Mouse (Mus musculus): Measurements from ENCODE around the gene Lasp1. TPM values are rescaled to one million over a fixed set of nuclear protein-coding genes. Genes with fewer than 3 reads are reported as not detected.

The Lasp1 gene
- polyA plus RNA-seq (2014; fragmentation: Nextera tagmentation; extraction: Ambion mirVana): 110 and 123 TPM in 2 replicates

DNA sequence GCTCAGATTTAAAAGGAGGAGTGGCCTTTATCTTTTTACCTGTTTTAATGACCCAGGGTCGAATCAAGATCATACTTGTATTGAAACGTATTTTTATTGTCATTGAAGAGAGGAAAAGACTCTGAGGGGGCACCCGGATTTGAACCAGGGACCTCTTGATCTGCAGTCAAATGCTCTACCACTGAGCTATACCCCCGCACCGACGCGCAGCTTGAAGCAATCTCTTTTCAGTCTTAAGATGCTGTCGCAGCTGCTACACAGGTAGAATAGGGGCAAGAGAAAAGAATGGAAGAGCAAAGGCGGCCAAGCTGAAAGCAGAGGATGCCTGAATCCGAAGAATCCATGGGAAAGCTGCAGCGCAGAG is at the start of gene Lasp1:
Gene Lasp1, plus strand, starts transcription at position 219 of the 364 bp plus-strand sequence.
- 0% methylated on average over 11 of the region's 11 CpGs for WGBS
- Histone ChIP-seq H3K4me3 (ENCODE audit: low read depth, low read length) (peak within 1 kb of the TSS; percentile 92), H3K9ac (peak within 1 kb of the TSS; percentile 93), H3K27ac (ENCODE audit: low read depth) (peak within 1 kb of the TSS; percentile 96), H3K27me3 (ENCODE audit: insufficient read depth, low read length) (no peaks in the 10 kb centered on the region), H3K9me3 (ENCODE audit: low read depth, low read length) (no peaks in the 10 kb centered on the region), H3K4me2 (peak within 1 kb of the TSS; percentile 78), H3K4me1 (ENCODE audit: insufficient read depth) (peaks cover 16% of the 10 kb centered on the region), H3K36me3 (ENCODE audit: insufficient read depth) (peaks cover 3% of the 10 kb centered on the region; the same call in 1 of the 2 replicates)
- no peak for TF ChIP-seq CTCF (IDR thresholded peaks at IDR 0.05; ENCODE audit: low read depth)
- peak; percentile 33 for ATAC-seq (ENCODE audit: insufficient read depth)
- DNase-seq: peak; percentile 94

GRCm38 (mm10) chr11:97753277-97753676 is 45.5 kb upstream of the Lasp1 start:
- no peak overlapping the region for H3K9ac ChIP-seq
- no peaks in the 10 kb centered on the region for H3K27me3 ChIP-seq (ENCODE audit: insufficient read depth, low read length)
- H3K36me3 ChIP-seq (ENCODE audit: insufficient read depth): peaks cover 85% of the 10 kb centered on the region
- no peak overlapping the region for H3K4me3 ChIP-seq (ENCODE audit: low read depth, low read length)
- H3K27ac ChIP-seq (ENCODE audit: low read depth): no peak overlapping the region
- 88% methylated on average over 8 of the region's 8 CpGs for WGBS
- TF ChIP-seq CTCF (IDR thresholded peaks at IDR 0.05; ENCODE audit: low read depth): no peak
- no peaks in the 10 kb centered on the region for H3K9me3 ChIP-seq (ENCODE audit: low read depth, low read length)
- H3K4me1 ChIP-seq (ENCODE audit: insufficient read depth): no peaks in the 10 kb centered on the region
- H3K4me2 ChIP-seq: no peak overlapping the region
- no peak for ATAC-seq (ENCODE audit: insufficient read depth)
- no peak for DNase-seq

DNA sequence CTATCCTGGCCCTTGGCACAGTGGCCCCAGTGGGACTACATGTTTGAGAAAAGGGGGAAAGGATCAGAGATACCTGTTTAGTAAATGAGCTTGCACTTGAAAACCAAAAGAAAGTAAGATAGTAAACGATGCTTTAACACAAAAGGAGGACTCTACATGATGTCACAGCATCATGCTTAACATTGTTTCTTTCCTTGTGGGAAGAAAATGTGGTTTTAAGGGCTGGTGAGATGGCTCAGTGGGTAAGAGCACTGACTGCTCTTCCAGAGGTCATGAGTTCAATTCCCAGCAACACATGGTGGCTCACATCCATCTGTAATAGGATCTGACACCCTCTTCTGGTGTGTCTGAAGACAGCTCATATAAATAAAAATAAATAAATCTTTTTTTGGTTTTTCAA is 40.7 kb upstream of the Lasp1 start:
- no peaks in the 10 kb centered on the region for H3K27me3 ChIP-seq (ENCODE audit: insufficient read depth, low read length)
- no peaks in the 10 kb centered on the region for H3K4me1 ChIP-seq (ENCODE audit: insufficient read depth)
- H3K9ac ChIP-seq: no peak overlapping the region
- TF ChIP-seq CTCF (IDR thresholded peaks at IDR 0.05; ENCODE audit: low read depth): no peak
- no peak for DNase-seq
- H3K9me3 ChIP-seq (ENCODE audit: low read depth, low read length): no peaks in the 10 kb centered on the region
- no peak overlapping the region for H3K4me3 ChIP-seq (ENCODE audit: low read depth, low read length)
- WGBS: 88% methylated on average over 1 of the region's 1 CpGs
- H3K4me2 ChIP-seq: no peak overlapping the region
- H3K27ac ChIP-seq (ENCODE audit: low read depth): no peak overlapping the region
- peaks cover 65% of the 10 kb centered on the region for H3K36me3 ChIP-seq (ENCODE audit: insufficient read depth)
- ATAC-seq (ENCODE audit: insufficient read depth): no peak

DNA sequence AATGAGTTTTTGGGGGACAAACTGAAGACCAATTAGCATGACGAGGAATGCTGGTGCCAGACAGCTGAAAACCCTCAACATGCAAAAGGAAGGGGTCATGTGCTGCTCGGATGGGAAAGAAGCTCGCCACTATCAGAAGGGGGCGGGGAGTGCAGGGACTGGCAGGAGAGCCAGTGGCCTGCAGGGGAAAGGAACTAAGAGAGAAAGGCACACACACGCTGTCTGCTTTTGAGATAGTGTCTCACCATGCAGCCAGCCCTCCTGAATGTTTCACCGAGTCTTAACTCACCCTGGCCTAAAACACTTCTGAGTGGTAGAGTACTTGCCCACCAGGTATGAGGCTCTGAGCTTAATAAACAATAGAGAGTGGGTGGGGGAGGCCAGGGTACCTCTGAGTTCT is 39.9 kb upstream of the Lasp1 start:
- Histone ChIP-seq H3K4me3 (ENCODE audit: low read depth, low read length) (no peak overlapping the region), H3K9me3 (ENCODE audit: low read depth, low read length) (no peaks in the 10 kb centered on the region), H3K27ac (ENCODE audit: low read depth) (no peak overlapping the region), H3K36me3 (ENCODE audit: insufficient read depth) (peaks cover 62% of the 10 kb centered on the region), H3K9ac (no peak overlapping the region), H3K27me3 (ENCODE audit: insufficient read depth, low read length) (no peaks in the 10 kb centered on the region), H3K4me2 (no peak overlapping the region), H3K4me1 (ENCODE audit: insufficient read depth) (no peaks in the 10 kb centered on the region)
- no peak for TF ChIP-seq CTCF (IDR thresholded peaks at IDR 0.05; ENCODE audit: low read depth)
- DNase-seq (no peak), ATAC-seq (ENCODE audit: insufficient read depth) (no peak)
- 71% methylated on average over 6 of the region's 6 CpGs for WGBS

- H3K27ac ChIP-seq (ENCODE audit: low read depth): no peak overlapping the region
- ATAC-seq (ENCODE audit: insufficient read depth) (no peak), DNase-seq (no peak)
- no peaks in the 10 kb centered on the region for H3K27me3 ChIP-seq (ENCODE audit: insufficient read depth, low read length)
- TF ChIP-seq CTCF (IDR thresholded peaks at IDR 0.05; ENCODE audit: low read depth): peak; percentile 19; the same call in 1 of the 2 replicates
- H3K4me1 ChIP-seq (ENCODE audit: insufficient read depth): peaks cover 3% of the 10 kb centered on the region; the same call in 1 of the 2 replicates
- H3K9ac ChIP-seq: no peak overlapping the region
- no peaks in the 10 kb centered on the region for H3K9me3 ChIP-seq (ENCODE audit: low read depth, low read length)
- H3K4me3 ChIP-seq (ENCODE audit: low read depth, low read length): no peak overlapping the region
- H3K4me2 ChIP-seq: no peak overlapping the region
- H3K36me3 ChIP-seq (ENCODE audit: insufficient read depth): peaks cover 39% of the 10 kb centered on the region
These were observed 37.2 kb upstream of the Lasp1 start for GRCm38 (mm10) chr11:97761638-97762037.

DNA sequence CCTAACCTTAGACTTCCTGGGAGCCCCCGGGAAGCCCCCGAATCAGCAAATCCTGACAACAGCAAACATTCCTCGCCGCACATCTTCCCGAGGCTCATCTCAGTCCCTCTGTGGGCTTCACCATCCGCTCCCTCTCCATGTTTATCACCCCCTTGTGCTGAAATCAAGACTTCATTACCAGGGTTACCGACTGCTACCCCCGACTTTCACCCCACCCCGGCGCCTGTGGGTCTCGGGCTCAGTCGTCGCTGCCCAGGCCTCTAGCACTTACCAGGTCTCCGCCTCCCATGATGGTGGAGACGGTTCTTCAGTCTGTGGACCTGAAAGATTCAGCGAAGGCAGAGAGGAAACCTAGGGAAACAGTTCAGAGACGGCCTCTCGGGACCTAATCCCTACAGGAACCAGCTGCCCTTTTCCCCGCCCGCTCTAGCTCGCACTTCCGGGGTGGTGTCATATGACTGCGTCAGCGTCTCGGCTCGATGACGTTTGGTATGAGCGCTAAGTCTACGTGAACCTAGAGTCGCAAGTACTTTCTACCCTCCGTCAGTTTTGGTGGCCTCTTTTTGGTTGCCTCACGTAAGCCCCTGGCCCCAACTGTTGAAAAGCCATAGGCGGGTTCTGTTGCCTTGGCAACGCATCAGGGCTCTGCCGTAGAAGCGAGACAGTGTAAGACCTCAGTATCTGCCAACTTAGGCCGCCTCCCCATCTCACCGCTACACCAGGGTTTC is 32.5 kb upstream of the Lasp1 start, which contains the start of gene Cwc25:
Gene Cwc25, minus strand, starts transcription at position 403 of the 728 bp plus-strand sequence.
- peaks cover 8% of the 10 kb centered on the region for H3K4me1 ChIP-seq (ENCODE audit: insufficient read depth)
- H3K4me2 ChIP-seq: peak within 1 kb of the TSS; percentile 82
- peak within 1 kb of the TSS; percentile 87 for H3K9ac ChIP-seq
- H3K4me3 ChIP-seq (ENCODE audit: low read depth, low read length): peak within 1 kb of the TSS; percentile 90
- H3K27ac ChIP-seq (ENCODE audit: low read depth): peak within 1 kb of the TSS; percentile 96
- H3K36me3 ChIP-seq (ENCODE audit: insufficient read depth): peaks cover 22% of the 10 kb centered on the region
- H3K27me3 ChIP-seq (ENCODE audit: insufficient read depth, low read length): no peaks in the 10 kb centered on the region
- DNase-seq: peak; percentile 99
- under 1% methylated on average over 38 of the region's 38 CpGs for WGBS
- no peaks in the 10 kb centered on the region for H3K9me3 ChIP-seq (ENCODE audit: low read depth, low read length)
- peak; percentile 95 for ATAC-seq (ENCODE audit: insufficient read depth)
- TF ChIP-seq CTCF (IDR thresholded peaks at IDR 0.05; ENCODE audit: low read depth): no peak

DNA sequence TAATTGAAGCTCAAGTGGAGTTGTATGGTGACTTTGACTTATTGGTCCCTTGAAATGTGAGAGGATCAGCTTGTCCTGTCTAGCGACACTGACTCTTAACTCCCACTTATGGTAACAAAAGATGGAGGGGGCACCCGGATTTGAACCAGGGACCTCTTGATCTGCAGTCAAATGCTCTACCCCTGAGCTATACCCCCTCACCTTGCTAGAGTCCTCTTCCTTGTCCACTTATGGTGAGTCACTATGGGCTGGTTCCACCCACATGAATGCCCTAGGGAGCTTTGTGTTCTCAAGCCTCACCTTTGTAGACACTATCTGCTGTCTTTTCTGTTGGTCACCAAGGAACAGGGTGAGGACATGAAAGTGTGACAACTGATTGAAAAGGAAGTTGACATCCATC is 29.1 kb upstream of the Lasp1 start:
- no peak overlapping the region for H3K27ac ChIP-seq (ENCODE audit: low read depth)
- no peak overlapping the region for H3K4me3 ChIP-seq (ENCODE audit: low read depth, low read length)
- H3K9me3 ChIP-seq (ENCODE audit: low read depth, low read length): no peaks in the 10 kb centered on the region
- H3K9ac ChIP-seq: no peak overlapping the region
- H3K4me2 ChIP-seq: no peak overlapping the region
- DNase-seq: no peak
- no peak for ATAC-seq (ENCODE audit: insufficient read depth)
- H3K27me3 ChIP-seq (ENCODE audit: insufficient read depth, low read length): no peaks in the 10 kb centered on the region
- TF ChIP-seq CTCF (IDR thresholded peaks at IDR 0.05; ENCODE audit: low read depth): no peak
- H3K4me1 ChIP-seq (ENCODE audit: insufficient read depth): peaks cover 8% of the 10 kb centered on the region
- H3K36me3 ChIP-seq (ENCODE audit: insufficient read depth): 0 out of 2 replicates have a peak, but pooled peaks cover under 1% of the 10 kb centered on the region
- 25% methylated on average over 2 of the region's 2 CpGs for WGBS

Data from lung, embryonic 14.5 days (tissue).